Mouse (Mus musculus): ENCODE results near the gene Cyp4a32.
A peak's percentile ranks its signal among the peaks of the same experiment; 100 is the strongest.

GRCm38 (mm10) chr4:115659190-115659589 is 58.4 kb downstream of the Cyp4a32 start:
- TF ChIP-seq CTCF (IDR thresholded peaks at IDR 0.05) (0 out of 2 replicates have a peak, but pooled peaks have one; percentile 6), EP300 (IDR thresholded peaks at IDR 0.05; ENCODE audit: insufficient read depth, low read depth, low read length) (no peak), POLR2A (IDR thresholded peaks at IDR 0.05; ENCODE audit: insufficient read depth, low read depth, low read length) (no peak)

Data from heart, adult 2 months (tissue).